Mouse (Mus musculus): ENCODE data around the gene Asic2. TPM values are rescaled to one million over a fixed set of nuclear protein-coding genes. Genes with fewer than 3 reads are reported as not detected.
A peak's percentile ranks its signal among the peaks of the same experiment; 100 is the strongest.

Gene Asic2
- total RNA-seq, 2 experiments from 2014 or later = not detected

DNA sequence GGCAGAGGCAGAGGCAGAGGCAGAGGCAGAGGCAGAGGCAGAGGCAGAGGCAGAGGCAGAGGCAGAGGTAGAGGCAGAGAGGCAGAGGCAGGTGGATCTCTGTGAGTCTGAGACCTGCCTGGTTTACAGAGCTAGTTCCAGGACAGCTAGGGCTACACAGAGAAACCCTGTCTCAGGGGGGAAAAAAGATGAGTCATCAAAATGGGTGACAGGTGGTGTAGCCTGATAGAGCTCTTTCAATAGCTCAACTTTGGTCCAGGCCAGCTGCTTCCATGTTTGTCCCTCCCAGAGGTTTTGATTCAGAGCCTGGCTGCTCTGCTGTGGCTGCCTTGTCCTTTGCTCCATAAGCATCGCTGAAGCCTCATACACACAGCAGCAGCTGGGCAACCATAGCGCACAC, 1063.7 kb downstream of the Asic2 start:
- intact Hi-C loops (cut with DNase I) = no loop called here

DNA sequence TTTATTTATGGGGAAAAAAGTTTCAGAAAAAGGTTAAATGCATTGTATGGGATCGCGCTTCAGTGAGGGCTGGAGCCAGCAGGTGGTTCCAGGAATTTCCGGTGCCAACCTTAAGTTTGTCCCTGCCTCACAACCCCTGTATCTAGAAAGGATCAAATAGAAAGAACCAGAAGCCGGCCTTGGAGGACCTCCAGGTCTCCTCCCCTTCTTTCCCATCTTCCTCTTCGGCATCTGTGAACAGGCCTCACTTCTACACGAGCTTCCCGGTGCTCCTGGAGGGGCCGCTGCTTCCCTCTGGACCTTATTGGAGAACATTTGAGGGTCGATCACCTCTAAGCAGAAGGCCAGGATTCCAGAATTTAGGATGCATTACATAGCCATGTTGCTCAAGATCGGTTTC, 1064.8 kb downstream of the Asic2 start:
- intact Hi-C loops (cut with DNase I) = no loop called here
- DNase-seq = no peak

More for the DNA sequence above, 1063.7 kb downstream of the Asic2 start:
- peak in 1 of 2 experiments; percentile 3 for DNase-seq

DNA sequence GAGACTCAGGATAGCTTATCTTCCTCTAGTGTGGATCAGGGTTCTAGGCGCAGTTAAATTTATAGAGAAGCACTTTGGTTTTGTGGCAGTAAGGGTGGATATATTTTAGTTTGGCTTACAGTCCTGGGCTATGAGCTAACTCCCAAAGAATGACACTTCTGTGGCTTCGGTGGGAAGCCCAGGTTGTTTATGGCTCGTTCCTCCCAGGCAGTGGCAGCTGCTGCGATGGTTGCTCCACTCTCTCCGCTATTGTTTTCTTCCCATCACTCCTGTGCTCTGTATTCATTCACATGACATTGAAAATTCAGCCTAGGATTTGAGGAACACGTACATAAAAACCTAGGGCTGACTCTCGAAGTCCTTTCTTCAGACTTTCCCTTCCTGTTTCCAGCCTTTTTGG, 1065.6 kb downstream of the Asic2 start:
- no peak for DNase-seq
- intact Hi-C loops (cut with DNase I) = no loop called here

DNA sequence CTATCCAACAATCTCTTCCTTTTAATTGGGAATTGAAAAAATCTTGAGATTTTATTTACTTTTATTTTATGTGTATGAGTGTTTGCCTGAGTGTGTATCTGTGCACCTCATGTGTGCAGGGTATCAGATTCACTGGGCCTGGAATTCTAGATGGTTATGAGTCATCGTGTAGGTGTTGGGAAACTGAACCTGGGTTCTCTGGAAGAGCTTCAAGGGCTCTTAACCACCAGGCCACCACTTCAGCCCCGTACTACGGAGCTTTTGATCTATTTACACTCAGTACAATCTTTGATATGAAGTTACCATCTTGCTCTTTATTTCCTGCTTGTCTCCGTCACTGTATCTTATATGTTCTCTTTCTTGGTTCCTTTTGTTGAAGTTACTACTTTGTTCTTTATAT, 1067.7 kb downstream of the Asic2 start:
- no peak for DNase-seq
- intact Hi-C loops (cut with DNase I) = no loop called here

DNA sequence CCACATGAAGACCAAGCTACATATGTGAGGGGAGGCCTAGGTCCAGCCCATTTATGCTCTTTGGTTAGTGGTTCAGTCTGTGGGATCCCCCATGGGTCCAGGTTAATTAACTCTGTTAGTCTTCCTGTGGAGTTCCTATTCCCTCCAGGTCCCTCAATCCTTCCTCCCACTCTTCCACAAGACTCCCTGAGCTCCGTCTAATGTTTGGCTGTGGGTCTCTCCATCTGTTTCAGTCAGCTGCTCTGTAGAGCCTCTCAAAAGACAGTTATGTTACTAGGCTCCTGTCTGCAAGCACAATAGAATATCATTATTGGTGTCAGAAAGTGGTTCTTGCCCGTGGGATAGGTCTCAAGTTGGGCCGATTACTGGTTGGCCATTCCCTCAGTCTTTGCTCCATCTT, 1072.4 kb downstream of the Asic2 start:
- intact Hi-C loops (cut with DNase I) = no loop called here
- no peak for DNase-seq

DNA sequence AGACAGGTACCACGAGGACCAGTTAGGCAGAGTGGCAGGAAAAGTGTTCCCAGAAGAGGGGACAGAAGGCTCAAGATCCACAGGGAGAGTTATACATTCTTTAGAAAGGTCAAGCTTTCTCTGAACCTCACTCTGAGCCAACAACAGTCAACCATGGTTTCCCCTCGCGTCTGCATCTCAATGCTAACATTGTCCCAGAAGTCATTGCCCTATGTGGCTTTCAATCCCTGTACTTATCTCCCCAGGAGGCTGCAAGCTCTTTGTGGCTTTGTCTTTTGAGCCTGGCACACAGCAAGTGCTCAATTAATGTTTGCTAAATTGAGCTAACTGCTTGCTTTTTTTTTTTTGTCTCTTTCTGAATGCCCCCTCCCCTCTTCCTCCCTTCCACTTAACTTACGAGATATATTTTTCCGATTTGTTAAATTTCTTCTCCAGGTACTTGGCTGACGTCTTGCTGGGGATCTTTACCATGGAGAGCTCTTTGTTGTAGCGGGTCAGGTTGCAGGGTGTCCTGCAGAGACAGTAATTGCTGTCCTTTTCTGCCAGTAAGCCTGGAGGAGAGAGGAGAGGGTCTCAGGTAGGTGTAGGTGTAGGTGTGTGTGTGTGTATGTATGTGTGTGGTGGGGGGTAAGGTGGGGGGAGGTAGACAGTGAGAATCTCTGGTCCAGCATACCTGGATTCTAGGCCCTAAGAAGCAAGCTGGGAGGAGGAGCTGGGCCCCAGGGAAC, 1078.8 kb downstream of the Asic2 start:
- intact Hi-C loops (cut with DNase I) = no loop called here
- DNase-seq = no peak

DNA sequence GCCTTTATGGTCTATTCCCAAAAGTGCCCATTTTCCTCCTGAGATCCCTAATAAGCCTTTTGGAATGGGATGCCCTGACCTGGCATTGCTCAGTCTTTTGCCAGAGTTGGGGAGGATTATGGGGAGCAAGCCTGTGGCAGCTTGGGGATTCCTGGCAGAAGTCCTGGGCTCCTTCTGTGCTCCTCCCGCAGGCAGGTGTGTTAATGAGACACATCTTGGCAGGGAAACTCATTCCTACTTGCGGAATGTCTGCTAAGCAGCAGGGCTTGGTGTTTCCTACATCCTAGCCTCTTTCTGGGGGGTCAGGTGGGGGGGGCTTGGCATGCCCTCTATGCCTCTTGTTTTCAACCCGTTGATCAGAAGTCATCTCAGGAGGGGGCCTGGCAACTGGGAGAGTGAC, 1081.2 kb downstream of the Asic2 start:
- DNase-seq = no peak
- intact Hi-C loops (cut with DNase I) = no loop called here

DNA sequence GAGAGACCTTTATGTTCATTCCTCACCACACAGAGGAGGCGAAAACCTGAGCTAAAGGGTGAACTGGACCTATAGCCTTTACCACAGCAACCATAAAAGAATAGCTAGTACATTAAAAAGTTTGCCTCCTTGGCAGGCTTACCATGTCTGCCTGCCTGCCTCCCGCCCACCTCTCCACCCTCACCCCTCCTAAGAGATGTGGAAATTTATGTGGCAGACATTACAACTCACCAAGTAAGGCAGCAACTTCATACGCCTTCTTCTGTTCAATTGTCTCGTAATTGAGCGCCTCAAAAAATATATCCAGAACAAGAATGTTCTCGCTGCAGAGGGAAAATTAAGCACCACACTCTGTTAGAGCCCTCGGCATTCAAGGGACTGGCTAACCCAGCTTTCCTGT, 1081.9 kb downstream of the Asic2 start:
- intact Hi-C loops (cut with DNase I) = no loop called here
- no peak for DNase-seq

DNA sequence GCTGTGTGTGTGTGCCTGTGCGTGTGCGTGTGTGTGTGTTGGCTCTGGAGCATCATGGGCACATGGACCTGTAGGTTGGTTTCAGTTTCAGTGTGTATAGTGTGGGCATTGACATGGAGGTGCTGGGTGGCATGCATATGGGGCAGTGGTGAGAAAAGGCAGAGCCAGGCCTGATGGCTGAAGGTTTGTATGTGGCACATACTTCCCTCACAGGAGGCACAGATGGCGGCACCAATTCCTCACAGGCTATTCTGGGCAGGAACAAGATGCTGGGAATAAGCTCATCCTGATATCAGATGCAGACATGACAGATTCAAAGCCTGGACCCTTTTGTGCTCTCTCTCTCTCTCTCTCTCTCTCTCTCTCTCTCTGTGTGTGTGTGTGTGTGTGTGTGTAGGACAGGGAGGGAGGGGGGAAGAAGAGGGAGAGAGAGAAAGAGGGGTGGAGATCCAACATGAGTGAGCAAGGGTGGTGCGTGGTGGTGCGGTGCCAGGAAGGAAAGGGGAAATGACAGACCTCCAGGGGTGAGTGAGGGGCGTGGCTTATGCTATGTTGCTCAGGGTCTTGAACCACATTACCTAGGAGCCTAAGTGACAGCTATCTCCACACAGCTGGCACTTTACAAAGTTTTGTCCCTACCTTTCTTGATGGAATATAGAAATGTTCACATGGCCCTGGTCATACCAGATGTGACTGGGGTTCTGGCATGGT, 1083.6 kb downstream of the Asic2 start:
- intact Hi-C loops (cut with DNase I) = no loop called here
- no peak for DNase-seq

DNA sequence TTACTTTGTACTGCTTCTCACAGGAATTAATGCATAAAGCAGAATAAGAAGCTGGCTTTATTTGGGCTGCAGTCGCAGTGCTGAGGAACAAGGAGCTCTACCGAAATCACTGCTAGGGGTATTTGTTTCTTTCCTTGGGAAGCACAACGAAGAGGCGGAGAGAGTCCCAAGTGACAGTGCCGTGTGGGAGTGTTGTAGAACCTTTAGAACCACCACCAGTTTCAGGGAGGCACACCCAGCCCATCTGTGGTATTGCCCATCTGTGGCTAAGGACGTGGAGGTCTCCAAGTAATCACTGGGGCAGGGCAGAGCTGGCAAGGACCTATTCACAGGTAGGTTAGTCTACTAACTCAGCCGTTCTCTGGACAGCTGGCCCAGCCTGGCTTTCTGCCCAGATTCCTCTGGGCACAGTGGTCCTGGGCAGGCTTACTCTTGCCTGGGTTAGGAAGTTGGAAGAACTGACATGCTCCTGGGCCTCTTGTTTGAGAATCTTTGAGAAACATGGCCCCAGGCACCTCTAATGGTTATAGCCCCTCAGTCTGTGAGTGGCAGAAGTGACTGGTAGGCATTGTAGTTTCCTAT, 1085.9 kb downstream of the Asic2 start:
- no peak for DNase-seq
- intact Hi-C loops (cut with DNase I) = no loop called here

DNA sequence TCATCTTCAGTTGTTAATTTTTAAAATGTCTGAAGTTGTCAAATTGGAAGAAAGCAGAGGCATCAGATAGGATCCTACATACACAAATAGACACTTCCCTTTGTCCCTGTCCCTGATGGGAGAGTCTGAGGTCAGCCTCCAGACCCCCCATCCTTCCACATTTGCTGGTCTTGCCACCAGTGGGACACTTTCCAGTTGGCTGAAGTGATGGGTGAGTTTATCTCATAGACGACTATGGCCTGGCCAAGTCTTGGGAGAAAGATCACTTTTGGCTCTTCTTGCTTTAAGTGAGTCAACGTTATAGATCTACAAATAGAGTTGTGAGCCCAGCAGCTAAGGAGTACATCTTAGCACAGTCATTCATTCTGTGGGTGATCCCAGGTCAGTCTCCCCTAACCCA, 1090.2 kb downstream of the Asic2 start:
- DNase-seq = peak; percentile 29 to 37

DNA sequence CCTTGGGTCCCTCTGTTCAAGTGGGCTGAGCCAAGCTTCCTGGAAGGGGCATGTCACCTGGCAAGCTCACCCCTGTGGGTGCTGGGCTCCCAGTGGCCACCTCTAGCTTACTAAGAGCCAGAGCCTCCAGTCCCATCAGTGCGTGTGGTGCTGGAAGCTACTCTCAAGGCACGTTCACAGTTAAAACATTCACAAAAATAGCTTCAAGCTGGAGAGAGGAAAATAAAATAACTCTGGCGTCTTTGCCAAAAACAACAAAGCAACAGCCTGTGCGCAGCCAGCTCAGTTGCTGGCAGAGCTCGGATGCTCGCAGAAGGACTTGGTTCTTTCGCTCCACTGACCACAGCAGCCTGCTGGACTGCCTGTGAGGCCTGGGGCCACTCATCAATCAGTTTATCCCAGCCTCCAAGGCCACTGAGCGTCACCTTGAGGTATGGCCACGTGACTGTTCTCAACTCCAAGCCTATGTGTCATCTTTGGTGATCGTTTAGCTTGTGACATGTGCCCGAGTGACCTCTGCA, 1091.1 kb downstream of the Asic2 start:
- intact Hi-C loops (cut with DNase I) = no loop called here
- peak; percentile 67 to 70 for DNase-seq

More for the DNA sequence above, 1090.2 kb downstream of the Asic2 start:
- intact Hi-C loops (cut with DNase I) = no loop called here

DNA sequence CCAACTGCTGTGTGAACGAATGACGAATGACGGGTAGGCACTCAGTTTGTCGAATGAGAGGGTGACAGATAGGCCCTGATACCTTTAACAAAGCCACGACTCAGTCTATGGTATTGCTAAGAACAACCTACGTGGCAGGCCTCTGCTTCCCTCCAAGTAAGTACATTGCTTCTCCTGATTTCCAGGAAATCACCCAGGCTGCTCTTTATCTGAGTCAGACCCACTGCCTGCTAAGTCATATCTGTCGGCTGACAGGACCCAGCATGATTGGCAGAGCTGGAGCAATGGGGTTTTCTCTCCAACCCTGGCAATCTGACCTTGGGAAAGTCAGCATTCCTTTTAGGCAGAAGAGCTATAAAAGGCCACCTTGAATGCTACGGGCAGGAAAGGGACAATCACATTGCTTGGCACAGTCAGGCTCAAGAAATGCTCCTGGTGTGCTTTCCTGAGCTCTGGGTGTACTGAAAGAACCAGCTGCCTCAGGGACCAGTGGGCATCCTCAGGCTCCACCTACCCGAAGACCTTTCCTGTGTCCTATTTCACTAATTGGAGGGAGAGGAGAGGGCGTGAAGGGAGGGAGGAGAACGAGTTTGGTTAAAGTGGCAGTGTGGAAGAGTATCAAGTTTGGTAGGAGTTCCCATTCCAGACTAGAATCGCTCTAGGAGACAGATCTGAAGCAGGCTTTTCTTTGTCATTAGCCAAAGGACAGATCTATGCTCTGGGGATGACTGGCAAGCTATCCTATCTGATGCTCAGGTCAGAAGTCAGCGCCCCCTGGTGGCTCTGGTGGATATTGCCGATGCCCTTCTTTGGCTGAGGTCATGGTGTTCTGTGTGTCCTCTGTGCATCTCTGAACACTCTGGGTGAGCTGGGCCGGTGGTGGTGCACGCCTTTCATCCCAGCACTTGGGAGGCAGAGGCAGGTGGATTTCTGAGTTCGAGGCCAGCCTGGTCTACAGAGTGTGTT, 1095.5 kb downstream of the Asic2 start:
- intact Hi-C loops (cut with DNase I) = no loop called here
- peak; percentile 57 to 71 for DNase-seq

DNA sequence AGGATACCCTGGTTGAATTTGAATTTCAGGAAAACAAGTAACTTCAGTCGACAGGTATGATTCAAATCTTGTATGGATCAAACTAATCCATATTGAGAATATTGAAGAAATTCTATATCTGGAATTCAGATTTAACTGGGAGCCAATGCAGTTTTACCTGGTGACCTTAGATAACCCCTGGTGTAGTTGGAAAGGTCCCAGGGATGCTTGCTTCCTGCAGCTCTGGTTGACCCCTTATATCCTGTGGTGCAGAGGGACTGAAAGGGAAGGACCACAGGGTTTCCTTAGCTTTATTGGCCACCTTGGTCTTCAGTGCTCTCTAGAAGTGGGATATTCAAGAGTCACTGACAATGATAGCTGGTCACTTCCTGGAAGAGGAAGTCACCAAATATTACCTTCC, 1100.2 kb downstream of the Asic2 start:
- intact Hi-C loops (cut with DNase I) = no loop called here
- DNase-seq = no peak

DNA sequence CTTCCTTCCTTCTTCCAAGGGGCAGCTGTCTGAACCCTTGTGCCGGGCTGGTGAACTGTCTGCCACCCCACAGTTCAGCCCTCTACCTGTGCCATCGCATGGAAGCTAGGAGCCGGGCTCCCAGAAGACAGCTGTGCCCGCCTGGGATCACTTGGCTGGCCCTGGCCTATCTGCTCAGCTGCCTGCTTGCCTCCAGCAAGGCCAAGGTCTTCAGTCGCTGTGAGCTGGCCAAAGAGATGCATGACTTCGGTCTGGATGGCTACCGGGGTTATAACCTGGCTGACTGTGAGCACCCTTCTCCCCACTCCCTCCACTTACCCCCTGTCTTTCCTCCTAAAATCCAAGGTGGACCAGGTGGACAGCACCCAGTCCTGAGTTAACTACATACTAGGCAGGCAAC, 1105.3 kb downstream of the Asic2 start:
- no peak for DNase-seq
- intact Hi-C loops (cut with DNase I) = no loop called here

DNA sequence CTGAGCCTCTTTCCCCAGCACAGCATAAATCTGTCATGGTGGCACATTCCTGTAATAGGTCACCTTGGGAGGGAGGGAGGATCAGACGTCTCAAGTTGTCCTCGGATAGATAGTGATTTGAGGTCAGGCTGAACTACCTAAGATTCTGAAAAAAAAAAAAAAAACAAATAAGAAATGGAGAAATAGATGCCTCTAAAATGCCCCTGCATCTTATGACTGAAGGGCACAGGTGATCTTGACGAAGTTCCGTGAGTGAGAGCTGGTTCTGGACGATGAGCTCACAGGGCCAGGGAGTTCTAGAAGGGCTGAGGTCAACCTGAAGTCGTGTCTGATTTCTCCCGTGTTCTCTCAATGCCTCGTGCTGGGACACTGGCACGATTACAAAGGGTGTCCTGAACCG, 1110.2 kb downstream of the Asic2 start, which contains the start of gene Spaca3:
Spaca3 (plus strand) TSS at position 301 of the 400 bp plus-strand sequence.
- intact Hi-C loops (cut with DNase I) = no loop called here
- DNase-seq = no peak

DNA sequence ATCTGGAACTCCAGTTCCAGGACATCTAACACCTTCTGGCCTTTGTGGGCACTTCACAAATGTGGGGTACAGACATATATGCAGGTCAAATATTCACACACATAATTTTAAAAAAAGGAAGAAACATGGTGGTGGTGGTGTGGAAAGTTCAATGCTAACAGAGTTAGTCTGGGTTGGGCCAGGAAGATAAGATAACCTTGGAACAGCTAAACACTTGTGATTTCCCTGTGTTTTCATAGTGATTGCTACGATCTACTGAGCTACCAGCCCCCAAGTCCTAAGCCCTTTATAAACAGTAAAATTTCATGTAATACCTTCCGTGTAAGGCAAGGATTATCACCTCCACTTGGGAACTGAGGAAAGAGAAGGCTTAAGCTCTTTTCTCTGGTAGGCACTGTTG, 1111.4 kb downstream of the Asic2 start:
- DNase-seq = no peak
- intact Hi-C loops (cut with DNase I) = no loop called here

DNA sequence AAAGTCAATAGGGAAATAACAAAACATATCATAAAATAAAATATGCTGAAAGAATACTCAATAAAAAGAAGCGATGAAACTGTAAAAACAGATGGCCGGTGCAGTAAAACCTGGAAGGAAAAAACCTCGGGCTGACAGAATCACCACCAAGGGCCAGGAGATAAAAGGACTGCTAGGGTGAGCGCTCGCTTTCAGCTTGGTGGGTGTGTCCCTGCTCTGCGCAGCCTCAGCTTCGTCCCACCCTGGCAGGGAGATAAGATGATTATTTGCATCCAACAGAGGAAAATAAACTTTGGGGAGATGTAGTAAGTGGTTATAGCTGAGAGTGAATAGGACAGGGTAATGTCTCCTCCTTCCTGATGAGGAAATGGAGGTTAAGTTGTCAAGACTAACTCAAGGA, 1113.3 kb downstream of the Asic2 start:
- intact Hi-C loops (cut with DNase I) = no loop called here

DNA sequence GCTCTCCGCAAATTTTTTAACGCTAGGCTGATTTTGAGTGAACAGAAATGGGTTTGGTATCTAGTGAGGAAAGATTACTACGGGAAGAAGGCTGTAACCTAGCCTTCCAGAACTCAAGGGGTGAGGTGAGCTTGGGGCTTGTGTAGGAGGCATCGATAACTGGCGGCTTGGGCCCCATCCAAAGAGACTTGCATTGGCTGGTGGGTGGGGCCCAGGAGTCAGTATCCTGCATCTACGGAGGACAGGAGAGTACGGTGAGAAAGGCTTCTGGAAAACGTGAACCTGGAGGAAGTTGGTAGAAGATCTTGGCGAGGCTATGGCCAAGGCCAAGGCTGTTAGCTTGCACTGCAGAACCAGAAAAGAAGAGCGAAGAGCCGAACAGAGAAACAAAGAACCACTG, 1113.8 kb downstream of the Asic2 start:
- DNase-seq = no peak
- intact Hi-C loops (cut with DNase I) = no loop called here

More for the DNA sequence above, 1113.3 kb downstream of the Asic2 start:
- DNase-seq = no peak

DNA sequence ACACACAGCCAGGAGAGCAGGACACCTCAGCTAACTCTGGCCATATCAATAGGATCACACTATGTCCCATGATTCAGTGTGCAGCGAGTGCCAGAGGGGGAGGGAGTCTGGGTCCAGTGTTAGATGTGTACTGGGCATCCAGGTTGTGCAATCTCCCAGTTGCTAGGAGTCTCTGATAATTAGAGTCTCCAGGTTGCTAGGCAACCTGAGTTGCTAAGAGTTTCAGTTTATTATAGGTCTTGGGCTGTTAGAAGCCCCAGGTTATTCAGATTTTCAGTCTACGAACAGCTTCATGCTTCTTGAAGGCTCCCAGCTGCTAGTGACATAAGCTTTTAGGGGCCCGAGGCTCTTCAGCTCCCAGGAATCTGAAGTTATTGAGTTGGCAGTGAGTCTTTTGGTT, 1115.2 kb downstream of the Asic2 start:
- DNase-seq = no peak
- intact Hi-C loops (cut with DNase I) = no loop called here
